Mouse (Mus musculus) cortical plate, adult 2 months (tissue): Measurements from ENCODE around the gene Stk40.

Experiments
- CTCF ChIP-seq: fragments of 200-500 bp; IDR thresholded peaks from 2 replicates; pipeline ENCODE4 v1.5.1; 2011; ENCODE audit warnings: mild to moderate bottlenecking, control low read depth, low read length; ENCODE audit not compliant: insufficient read depth; ENCODE audit errors: extremely low read depth
- POLR2A ChIP-seq: fragments of 200-500 bp; IDR thresholded peaks from 2 replicates; pipeline ENCODE4 v1.6.1; 2011; ENCODE audit warnings: mild to moderate bottlenecking, low read length, control low read depth; ENCODE audit not compliant: insufficient read depth; ENCODE audit errors: extremely low read depth

DNA sequence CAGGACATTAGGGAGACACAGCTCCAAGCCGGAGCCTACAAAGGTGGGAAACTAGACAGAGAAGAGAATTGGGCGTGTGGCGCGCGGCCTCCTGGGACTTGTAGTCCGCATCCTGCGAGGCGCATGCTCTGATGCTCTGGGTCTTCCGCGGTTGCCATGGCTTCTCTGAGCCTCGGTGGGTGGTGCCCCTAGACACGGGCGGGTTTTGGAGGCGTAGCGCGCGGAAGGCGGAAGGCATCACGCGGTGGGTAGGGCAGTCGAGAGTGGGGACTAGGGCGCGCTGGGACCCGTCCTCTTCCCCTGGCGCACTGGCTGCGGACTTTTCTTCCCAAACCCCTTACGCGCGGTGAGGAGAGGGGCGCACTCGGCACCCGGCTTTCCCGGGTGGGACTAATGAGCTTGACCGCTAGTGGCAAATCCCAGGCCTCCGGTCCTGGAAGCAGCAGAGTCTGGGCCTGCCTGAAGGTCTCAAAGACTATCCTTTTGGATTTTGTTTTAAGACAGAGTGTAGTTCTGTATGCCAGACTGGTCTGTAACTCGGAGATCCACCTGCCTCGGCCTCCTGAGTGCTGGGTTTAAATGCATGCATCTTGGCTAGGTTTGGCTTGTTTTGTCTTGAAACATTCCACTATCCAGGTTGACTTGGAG lies 7.2 kb upstream of the Stk40 start, which contains the start of gene Lsm10:
- TF ChIP-seq CTCF (no peak), POLR2A (peak; percentile 72; the same call in 1 of the 2 replicates)
